13 mouse cellular contexts compared by ENCODE assay signal in genomic region chr17:87337683-87338082, GRCm38 (mm10).
"Had no signal": no experiment of that assay in that cellular context is flagged by ENCODE, and none has a peak within 500 bp of the region (broad histone marks: within the 10 kb centered on the region; RNA-seq: fewer than 3 reads in every experiment).

No protein-coding gene starts in this region.

- H3K27ac ChIP-seq: layer of hippocampus, adult 2 months; limb, embryonic 12.5 days; lung, embryonic 15.5 days; macrophage; neural tube, embryonic 15.5 days had no signal

- H3K36me3 ChIP-seq: limb, embryonic 12.5 days; lung, embryonic 15.5 days; neural tube, embryonic 15.5 days had no signal

- H3K27me3 ChIP-seq: lung, embryonic 15.5 days; neural tube, embryonic 15.5 days had no signal

- DNase-seq: kidney, postnatal 14 days; liver, postnatal 0 days; lung, postnatal 14 days; midbrain, embryonic 14.5 days; spleen, adult 18-20 months; thymus, adult 18-20 months; thymus, postnatal 14 days had no signal

- H3K4me3 ChIP-seq: layer of hippocampus, adult 2 months; limb, embryonic 12.5 days; lung, embryonic 15.5 days; myocyte; neural tube, embryonic 15.5 days had no signal
